Mouse (Mus musculus) heart, embryonic 10.5 days (tissue): ENCODE measurements at regions not wholly inside any gene's neighbourhood (a gene's known extent, or its start where the extent isn't known, plus 50 kb on each side); places are given as distances from the start of the nearest gene placed in this dataset.

Experiments
- DNase-seq: peaks from one replicate; pipeline ENCODE4 v3.0.0-alpha.2; 2017; ENCODE audit warnings: low spot score
- H3K27ac ChIP-seq: fragments of 300-500 bp; sonication (generic); 2 replicates; pipeline ENCODE4 v1.5.1; 2016; ENCODE audit warnings: mild to moderate bottlenecking
- H3K27me3 ChIP-seq: fragments of 300-500 bp; sonication (generic); 2 replicates; pipeline ENCODE4 v1.6.1; 2016; ENCODE audit warnings: mild to moderate bottlenecking; ENCODE audit not compliant: poor library complexity, insufficient read depth, severe bottlenecking
- H3K36me3 ChIP-seq: fragments of 300-500 bp; sonication (generic); 2 replicates; pipeline ENCODE4 v1.6.1; 2016; ENCODE audit warnings: mild to moderate bottlenecking, moderate library complexity
- H3K4me1 ChIP-seq: fragments of 300-500 bp; sonication (generic); 2 replicates; pipeline ENCODE4 v1.6.1; 2016; ENCODE audit warnings: mild to moderate bottlenecking
- H3K4me3 ChIP-seq: fragments of 300-500 bp; sonication (generic); 2 replicates; pipeline ENCODE4 v1.5.1; 2016; ENCODE audit warnings: mild to moderate bottlenecking, moderate library complexity
- H3K9me3 ChIP-seq: fragments of 300-500 bp; sonication (generic); 2 replicates; pipeline ENCODE4 v1.6.1; 2016; ENCODE audit warnings: mild to moderate bottlenecking, moderate library complexity
- WGBS: fragments of 180-500 bp; shearing (Covaris S2); methylation state at CpG from one replicate; pipeline ENCODE4 v1.1.7; 2016; 5-methylcytosine and 5-hydroxymethylcytosine counted together

GRCm38 (mm10) chr5:77570364-77570763 is 162.5 kb upstream of the Igfbp7 start:
- 61% methylated on average over 9 of the region's 9 CpGs for WGBS
- Histone ChIP-seq H3K27ac (0 out of 2 replicates have a peak overlapping the region, but pooled peaks have one; percentile 37), H3K4me1 (0 out of 2 replicates have a peak, but pooled peaks cover 4% of the 10 kb centered on the region), H3K36me3 (no peaks in the 10 kb centered on the region), H3K9me3 (no peaks in the 10 kb centered on the region), H3K4me3 (no peak overlapping the region), H3K27me3 (no peaks in the 10 kb centered on the region)
- DNase-seq: no peak

- H3K9me3 ChIP-seq: no peaks in the 10 kb centered on the region
- H3K27ac ChIP-seq: no peak overlapping the region
- no peaks in the 10 kb centered on the region for H3K36me3 ChIP-seq
- H3K27me3 ChIP-seq: no peaks in the 10 kb centered on the region
- H3K4me3 ChIP-seq: no peak overlapping the region
- 0 out of 2 replicates have a peak, but pooled peaks cover 4% of the 10 kb centered on the region for H3K4me1 ChIP-seq
- DNase-seq: no peak
- WGBS: 72% methylated on average over 5 of the region's 5 CpGs
These were observed 160.3 kb upstream of the Igfbp7 start for GRCm38 (mm10) chr5:77568121-77568520.

DNA sequence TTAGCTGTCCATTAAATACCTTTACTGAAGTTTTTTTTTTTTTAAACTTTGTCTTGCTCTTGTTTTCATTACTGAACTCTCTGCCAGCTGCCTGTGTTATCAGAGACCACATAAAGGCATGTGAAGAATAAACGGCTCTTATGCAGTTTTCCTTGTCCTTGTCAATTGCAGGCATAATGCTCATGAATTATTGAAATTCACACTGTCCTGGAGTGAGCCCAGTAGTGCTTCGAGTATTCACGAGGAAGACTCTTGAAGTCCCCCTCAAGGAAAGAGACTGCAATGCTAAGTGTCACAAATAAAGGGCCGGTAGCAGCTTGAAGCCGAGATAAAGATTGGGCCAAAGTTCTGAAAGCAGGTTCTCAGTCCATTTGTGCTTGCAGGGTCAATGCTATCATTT is 144.7 kb upstream of the Igfbp7 start:
- H3K4me3 ChIP-seq: no peak overlapping the region
- H3K4me1 ChIP-seq: no peaks in the 10 kb centered on the region
- H3K36me3 ChIP-seq: no peaks in the 10 kb centered on the region
- H3K27ac ChIP-seq: no peak overlapping the region
- DNase-seq: no peak
- no peaks in the 10 kb centered on the region for H3K27me3 ChIP-seq
- no peaks in the 10 kb centered on the region for H3K9me3 ChIP-seq
- WGBS: 75% methylated on average over 5 of the region's 5 CpGs

- no peaks in the 10 kb centered on the region for H3K27me3 ChIP-seq
- 85% methylated on average over 7 of the region's 7 CpGs for WGBS
- no peak overlapping the region for H3K4me3 ChIP-seq
- no peaks in the 10 kb centered on the region for H3K9me3 ChIP-seq
- DNase-seq: no peak
- no peaks in the 10 kb centered on the region for H3K4me1 ChIP-seq
- no peak overlapping the region for H3K27ac ChIP-seq
- H3K36me3 ChIP-seq: no peaks in the 10 kb centered on the region
These were observed 144.2 kb upstream of the Igfbp7 start for GRCm38 (mm10) chr5:77552081-77552480.

- no peak for DNase-seq
- no peak overlapping the region for H3K4me3 ChIP-seq
- no peaks in the 10 kb centered on the region for H3K9me3 ChIP-seq
- WGBS: 69% methylated on average over 13 of the region's 13 CpGs
- H3K4me1 ChIP-seq: no peaks in the 10 kb centered on the region
- H3K36me3 ChIP-seq: no peaks in the 10 kb centered on the region
- no peaks in the 10 kb centered on the region for H3K27me3 ChIP-seq
- no peak overlapping the region for H3K27ac ChIP-seq
These were observed 138.3 kb upstream of the Igfbp7 start for GRCm38 (mm10) chr5:77546001-77546620.

GRCm38 (mm10) chr5:77532261-77533015 is 124.6 kb upstream of the Igfbp7 start:
- Histone ChIP-seq H3K9me3 (no peaks in the 10 kb centered on the region), H3K4me3 (no peak overlapping the region), H3K4me1 (no peaks in the 10 kb centered on the region), H3K36me3 (no peaks in the 10 kb centered on the region), H3K27me3 (no peaks in the 10 kb centered on the region), H3K27ac (no peak overlapping the region)
- DNase-seq: no peak
- WGBS: 65% methylated on average over 19 of the region's 19 CpGs

DNA sequence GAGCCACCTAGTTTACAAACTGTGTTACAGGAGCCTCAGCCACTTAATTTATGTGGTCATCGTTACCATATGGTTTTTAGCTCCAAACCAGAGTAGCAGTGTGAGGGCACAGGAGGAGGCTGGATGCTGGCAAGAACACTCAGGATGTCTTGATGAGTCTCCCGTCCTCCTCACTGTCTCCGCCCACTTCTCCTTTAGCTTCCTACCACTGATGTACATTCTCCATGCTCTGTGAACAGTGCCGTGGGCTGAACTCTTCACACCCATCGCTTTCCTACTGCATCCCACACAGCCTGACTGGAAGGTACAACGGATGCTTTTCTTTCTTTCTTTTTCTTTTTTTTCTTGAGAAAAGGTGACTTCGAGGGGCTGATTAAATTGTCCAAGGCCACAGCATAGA is 122.5 kb upstream of the Igfbp7 start:
- no peaks in the 10 kb centered on the region for H3K27me3 ChIP-seq
- H3K4me3 ChIP-seq: no peak overlapping the region
- DNase-seq: no peak
- H3K36me3 ChIP-seq: no peaks in the 10 kb centered on the region
- H3K27ac ChIP-seq: no peak overlapping the region
- 86% methylated on average over 7 of the region's 7 CpGs for WGBS
- no peaks in the 10 kb centered on the region for H3K9me3 ChIP-seq
- no peaks in the 10 kb centered on the region for H3K4me1 ChIP-seq

GRCm38 (mm10) chr5:77517252-77517651 is 109.4 kb upstream of the Igfbp7 start:
- H3K27me3 ChIP-seq: no peaks in the 10 kb centered on the region
- DNase-seq: no peak
- H3K9me3 ChIP-seq: no peaks in the 10 kb centered on the region
- H3K36me3 ChIP-seq: no peaks in the 10 kb centered on the region
- 0 out of 2 replicates have a peak, but pooled peaks cover 5% of the 10 kb centered on the region for H3K4me1 ChIP-seq
- no peak overlapping the region for H3K27ac ChIP-seq
- no peak overlapping the region for H3K4me3 ChIP-seq
- 84% methylated on average over 4 of the region's 4 CpGs for WGBS

GRCm38 (mm10) chr5:77515448-77515847 is 107.6 kb upstream of the Igfbp7 start:
- Histone ChIP-seq H3K4me1 (0 out of 2 replicates have a peak, but pooled peaks cover 5% of the 10 kb centered on the region), H3K4me3 (no peak overlapping the region), H3K36me3 (no peaks in the 10 kb centered on the region), H3K27ac (no peak overlapping the region), H3K27me3 (no peaks in the 10 kb centered on the region), H3K9me3 (no peaks in the 10 kb centered on the region)
- WGBS: 59% methylated on average over 7 of the region's 7 CpGs
- DNase-seq: no peak

DNA sequence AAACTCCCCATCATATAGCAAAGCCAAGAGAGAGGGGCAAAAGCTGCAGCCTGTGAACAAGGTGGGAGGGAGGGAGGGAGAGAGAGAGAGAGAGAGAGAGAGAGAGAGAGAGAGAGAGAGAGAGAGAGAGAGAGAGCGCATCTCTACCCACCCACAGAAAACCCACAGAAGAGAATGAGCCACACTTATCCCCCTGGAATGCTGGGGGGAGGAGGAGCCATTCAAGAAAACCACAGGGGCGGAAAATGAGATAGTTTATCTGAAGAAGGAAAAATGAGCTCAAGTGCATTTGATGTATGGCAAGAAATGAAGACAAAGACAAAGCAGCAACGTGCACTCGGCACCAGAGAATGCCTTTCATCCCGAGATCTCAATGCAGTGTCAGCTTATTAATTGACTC is 94.8 kb upstream of the Igfbp7 start:
- H3K27ac ChIP-seq: no peak overlapping the region
- WGBS: 59% methylated on average over 5 of the region's 5 CpGs
- DNase-seq: no peak
- no peaks in the 10 kb centered on the region for H3K9me3 ChIP-seq
- H3K4me1 ChIP-seq: no peaks in the 10 kb centered on the region
- no peaks in the 10 kb centered on the region for H3K27me3 ChIP-seq
- H3K4me3 ChIP-seq: no peak overlapping the region
- H3K36me3 ChIP-seq: no peaks in the 10 kb centered on the region

DNA sequence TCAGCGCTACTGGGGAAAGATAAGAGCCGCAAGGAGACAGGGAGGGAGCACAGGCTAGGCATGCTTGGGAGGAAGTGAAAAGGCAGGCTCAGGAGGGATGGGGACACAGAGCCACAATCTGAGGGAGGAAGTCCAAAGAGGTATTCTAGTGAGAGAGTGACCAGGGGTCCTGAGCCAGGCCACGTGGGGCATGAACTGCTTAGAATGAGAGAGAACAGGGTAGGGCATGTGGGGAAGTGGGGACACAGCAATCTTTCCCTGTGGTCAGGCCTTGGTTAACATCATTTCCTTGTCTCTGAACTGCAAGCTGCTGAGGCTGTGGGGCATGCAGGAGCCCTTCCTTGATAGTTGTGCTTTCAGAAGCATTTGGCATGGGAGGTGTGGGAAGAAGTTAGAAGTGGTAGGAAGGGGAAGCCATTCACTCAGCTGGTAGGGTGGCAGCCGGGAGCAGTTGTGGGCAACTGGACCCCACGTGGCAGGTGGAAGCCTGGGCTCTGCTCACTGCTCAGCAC is 92.2 kb upstream of the Igfbp7 start:
- no peak overlapping the region for H3K4me3 ChIP-seq
- H3K27ac ChIP-seq: no peak overlapping the region
- no peaks in the 10 kb centered on the region for H3K9me3 ChIP-seq
- H3K27me3 ChIP-seq: no peaks in the 10 kb centered on the region
- H3K36me3 ChIP-seq: no peaks in the 10 kb centered on the region
- no peaks in the 10 kb centered on the region for H3K4me1 ChIP-seq
- 47% methylated on average over 5 of the region's 5 CpGs for whole genome bisulfite sequencing
- DNase-seq: no peak

GRCm38 (mm10) chr5:77494601-77495000 is 86.8 kb upstream of the Igfbp7 start:
- H3K36me3 ChIP-seq: no peaks in the 10 kb centered on the region
- no peaks in the 10 kb centered on the region for H3K27me3 ChIP-seq
- no peak for DNase-seq
- WGBS: 67% methylated on average over 1 of the region's 1 CpGs
- H3K9me3 ChIP-seq: no peaks in the 10 kb centered on the region
- no peak overlapping the region for H3K27ac ChIP-seq
- H3K4me3 ChIP-seq: no peak overlapping the region
- no peaks in the 10 kb centered on the region for H3K4me1 ChIP-seq

GRCm38 (mm10) chr5:77488969-77489368 is 81.1 kb upstream of the Igfbp7 start:
- H3K27me3 ChIP-seq: no peaks in the 10 kb centered on the region
- 75% methylated on average over 5 of the region's 5 CpGs for WGBS
- H3K4me3 ChIP-seq: no peak overlapping the region
- H3K9me3 ChIP-seq: no peaks in the 10 kb centered on the region
- H3K27ac ChIP-seq: no peak overlapping the region
- DNase-seq: no peak
- no peaks in the 10 kb centered on the region for H3K36me3 ChIP-seq
- peaks cover 20% of the 10 kb centered on the region for H3K4me1 ChIP-seq
